Mouse (Mus musculus) CH12F3 (cell line): ENCODE data around the gene Ms4a14.
"Not testable (repeated sequence)": the region's sequence is repeated elsewhere in the genome, so short reads cannot be mapped to it uniquely, and the experiment has no call there.

Experiments
- in situ Hi-C: fragments of 300-500 bp; cut with MboI; formaldehyde crosslinking; loops from 2 replicates; pipeline ENCODE4 v1.14.3; 2020; ENCODE audit warnings: low sequenced_read_pairs

The Ms4a14 gene

GRCm38 (mm10) chr19:11264602-11265185 is 49.6 kb downstream of the Ms4a14 start:
- in situ Hi-C loops, result no loop called here

- in situ Hi-C loops, result no loop called here
Measured at GRCm38 (mm10) chr19:11263549-11263948, 50.7 kb downstream of the Ms4a14 start.

GRCm38 (mm10) chr19:11262932-11263331 is 51.3 kb downstream of the Ms4a14 start:
- in situ Hi-C loops, result not testable (repeated sequence)

- in situ Hi-C loops, result no loop called here
Measured at GRCm38 (mm10) chr19:11261522-11261921, 52.7 kb downstream of the Ms4a14 start.
